Mouse (Mus musculus) myocyte (in vitro differentiated cells): ENCODE measurements around the gene Nudt2. TPM values are rescaled to one million over a fixed set of nuclear protein-coding genes. Genes with fewer than 3 reads are reported as not detected.

Experiments used
- H3K27me3 ChIP-seq: one replicate; pipeline ENCODE4 v1.6.1; 2011; ENCODE audit not compliant: control insufficient read depth, insufficient read depth, insufficient read length
- H3K36me3 ChIP-seq: one replicate; pipeline ENCODE4 v1.6.1; 2011; ENCODE audit not compliant: control insufficient read depth, insufficient read depth
- H3K4me2 ChIP-seq: one replicate; pipeline ENCODE4 v1.6.1; 2011; ENCODE audit warnings: low read depth, control low read depth
- H3K4me3 ChIP-seq: one replicate; pipeline ENCODE4 v1.5.1; 2011; ENCODE audit warnings: mild to moderate bottlenecking, control low read depth, moderate library complexity
- H3K79me2 ChIP-seq: one replicate; pipeline ENCODE4 v1.6.1; 2011; ENCODE audit not compliant: control insufficient read depth, insufficient read depth
- H3ac ChIP-seq: one replicate; pipeline ENCODE4 v1.6.1; 2011; ENCODE audit not compliant: control insufficient read depth, insufficient read length
- CEBPB ChIP-seq: IDR thresholded peaks from 2 replicates; pipeline ENCODE4 v1.6.1; 2011; ENCODE audit warnings: mild to moderate bottlenecking, moderate library complexity; ENCODE audit not compliant: poor library complexity, insufficient read depth, severe bottlenecking
- E2F4 ChIP-seq: IDR thresholded peaks from one replicate; pipeline ENCODE4 v1.6.1; 2011; ENCODE audit warnings: mild to moderate bottlenecking, control low read depth, moderate library complexity; ENCODE audit not compliant: insufficient read depth
- MAX ChIP-seq: IDR thresholded peaks from one replicate; pipeline ENCODE4 v1.6.1; 2011; ENCODE audit warnings: low read depth, mild to moderate bottlenecking, control low read depth
- MYOD1 ChIP-seq, 3 experiments: IDR thresholded peaks; one replicate each; pipeline ENCODE4 v1.6.1; 2011; ENCODE audit warnings: control low read depth in 2 of 3, low read depth in 2 of 3, mild to moderate bottlenecking in 2 of 3, moderate library complexity in 1 of 3; ENCODE audit not compliant: insufficient read length in 2 of 3, control insufficient read depth in 1 of 3
- MYOG ChIP-seq, 3 experiments: IDR thresholded peaks; one replicate each; pipeline ENCODE4 v1.6.1; 2011; ENCODE audit warnings: control low read depth in 2 of 3, low read depth in 2 of 3, mild to moderate bottlenecking in 2 of 3; ENCODE audit not compliant: insufficient read length in 2 of 3, control insufficient read depth in 1 of 3, insufficient read depth in 1 of 3
- POLR2A ChIP-seq: IDR thresholded peaks from one replicate; pipeline ENCODE4 v1.6.1; 2011; ENCODE audit warnings: low read depth, mild to moderate bottlenecking, control low read depth, moderate library complexity; ENCODE audit not compliant: insufficient read length
- POLR2AphosphoS2 ChIP-seq: IDR thresholded peaks from one replicate; pipeline ENCODE4 v1.6.1; 2011; ENCODE audit warnings: low read depth, control low read depth; ENCODE audit not compliant: insufficient read length
- REST ChIP-seq: IDR thresholded peaks from one replicate; pipeline ENCODE4 v1.6.1; 2011; ENCODE audit warnings: mild to moderate bottlenecking, control low read depth, moderate library complexity; ENCODE audit not compliant: insufficient read depth, insufficient read length
- SRF ChIP-seq: IDR thresholded peaks from one replicate; pipeline ENCODE4 v1.6.1; 2011; ENCODE audit warnings: low read depth; ENCODE audit not compliant: control insufficient read depth, insufficient read length
- TCF12 ChIP-seq: IDR thresholded peaks from one replicate; pipeline ENCODE4 v1.6.1; 2011; ENCODE audit warnings: mild to moderate bottlenecking, control low read depth; ENCODE audit not compliant: poor library complexity, insufficient read depth, severe bottlenecking
- TCF3 ChIP-seq: IDR thresholded peaks from one replicate; pipeline ENCODE4 v1.6.1; 2011; ENCODE audit warnings: low read depth, control low read depth; ENCODE audit not compliant: insufficient read length
- USF1 ChIP-seq: IDR thresholded peaks from one replicate; pipeline ENCODE4 v1.6.1; 2011; ENCODE audit warnings: low read depth, mild to moderate bottlenecking, control low read depth, moderate library complexity
- polyA plus RNA-seq: library from polyadenylated mRNA; unstranded; fragments of >200 nt; fragmentation: generic; extraction: Trizol; gene quantifications from one replicate; pipeline ENCODE4 v1.2.1, GENCODE M21; 2012; ENCODE audit warnings: missing spikeins

Nudt2 gene
- polyA plus RNA-seq, 1 experiment = 36.9 TPM

DNA sequence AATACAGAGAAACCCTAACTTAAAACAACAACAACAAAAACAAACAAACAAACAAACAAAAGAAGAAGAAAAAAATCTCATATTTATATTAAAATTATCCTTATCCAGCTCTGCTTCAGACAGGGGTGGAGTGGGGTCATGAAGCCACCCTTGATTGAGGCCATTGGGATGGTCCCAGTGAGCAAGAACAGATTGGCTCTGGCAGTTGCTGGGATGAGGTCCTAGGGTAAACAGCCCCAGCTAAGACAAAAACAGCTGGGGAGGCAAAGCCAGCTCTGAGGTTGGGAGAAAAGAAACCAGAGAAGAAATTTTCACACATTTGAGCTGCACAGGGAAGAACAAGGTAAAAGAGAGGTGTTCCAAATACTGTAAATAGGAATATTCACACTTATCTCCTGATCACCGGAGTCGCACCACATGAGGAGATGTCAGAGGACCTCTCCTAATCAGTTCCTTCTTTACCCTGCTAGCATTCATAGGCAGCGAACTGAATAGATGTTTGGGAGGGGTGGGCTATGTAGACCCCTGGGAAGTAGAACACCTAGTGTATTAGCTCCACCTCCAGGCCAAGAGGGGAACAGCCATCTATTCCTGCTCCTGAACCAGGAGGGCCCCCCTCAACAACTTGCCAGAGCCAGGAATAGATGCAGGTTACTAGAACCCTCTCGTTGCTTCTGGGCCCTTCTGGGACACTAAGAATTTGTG, 14.0 kb downstream of the Nudt2 start:
- no peaks in the 10 kb centered on the region for H3K27me3 ChIP-seq
- TF ChIP-seq TCF12 (no peak), USF1 (no peak), MYOG (IDR thresholded peaks at IDR 0.05; ENCODE audit: control insufficient read depth in 1 of 3, insufficient read depth in 1 of 3, insufficient read length in 2 of 3, low read depth in 2 of 3) (no peak), CEBPB (no peak), TCF3 (no peak), POLR2A (no peak), REST (no peak), POLR2AphosphoS2 (no peak), MAX (no peak), E2F4 (no peak), MYOD1 (IDR thresholded peaks at IDR 0.05; ENCODE audit: control insufficient read depth in 1 of 3, insufficient read length in 2 of 3, low read depth in 2 of 3) (no peak), SRF (no peak)
- H3K79me2 ChIP-seq = no peaks in the 10 kb centered on the region
- H3ac ChIP-seq = no peak overlapping the region
- no peak overlapping the region for H3K4me3 ChIP-seq
- H3K36me3 ChIP-seq = no peaks in the 10 kb centered on the region
- no peak overlapping the region for H3K4me2 ChIP-seq

DNA sequence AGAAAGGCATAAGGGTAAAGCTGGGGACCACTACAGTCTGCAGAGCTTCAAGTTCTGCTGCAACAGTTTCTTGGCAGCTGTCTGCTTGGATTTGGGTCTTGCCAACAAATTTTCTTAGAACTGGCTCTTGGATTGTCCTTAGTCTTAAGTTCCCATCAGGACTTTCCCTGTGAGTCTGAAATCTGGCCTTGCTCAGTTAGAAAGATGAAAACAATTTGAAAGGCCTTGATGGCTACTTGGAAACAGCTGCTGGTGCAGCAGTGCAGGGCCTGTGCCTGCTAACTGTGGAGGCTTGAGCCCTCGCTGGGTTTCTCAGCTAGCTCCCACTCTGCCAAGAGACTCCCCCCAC, 14.5 kb downstream of the Nudt2 start:
- Histone ChIP-seq H3K36me3 (no peaks in the 10 kb centered on the region), H3K4me2 (no peak overlapping the region), H3K27me3 (no peaks in the 10 kb centered on the region), H3K79me2 (no peaks in the 10 kb centered on the region), H3K4me3 (no peak overlapping the region), H3ac (no peak overlapping the region)
- TF ChIP-seq POLR2AphosphoS2 (no peak), CEBPB (no peak), TCF12 (no peak), REST (no peak), TCF3 (no peak), SRF (no peak), MYOG (IDR thresholded peaks at IDR 0.05; ENCODE audit: control insufficient read depth in 1 of 3, insufficient read depth in 1 of 3, insufficient read length in 2 of 3, low read depth in 2 of 3) (no peak), E2F4 (no peak), USF1 (no peak), POLR2A (no peak), MAX (no peak), MYOD1 (IDR thresholded peaks at IDR 0.05; ENCODE audit: control insufficient read depth in 1 of 3, insufficient read length in 2 of 3, low read depth in 2 of 3) (no peak)

DNA sequence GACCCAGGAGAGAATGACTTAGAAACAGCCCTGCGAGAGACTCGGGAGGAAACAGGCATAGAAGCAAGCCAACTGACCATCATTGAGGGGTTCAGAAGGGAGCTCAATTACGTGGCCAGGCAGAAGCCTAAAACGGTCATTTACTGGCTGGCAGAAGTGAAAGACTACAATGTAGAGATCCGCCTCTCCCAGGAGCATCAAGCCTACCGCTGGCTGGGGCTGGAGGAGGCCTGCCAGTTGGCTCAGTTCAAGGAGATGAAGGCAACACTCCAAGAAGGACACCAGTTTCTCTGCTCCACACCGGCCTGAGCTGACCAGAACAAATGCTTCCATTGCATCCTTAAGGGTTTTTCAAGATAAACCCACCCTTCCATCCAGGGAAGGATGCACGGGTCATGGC, 15.3 kb downstream of the Nudt2 start:
- H3K4me2 ChIP-seq = no peak overlapping the region
- H3K4me3 ChIP-seq = no peak overlapping the region
- no peak for TF ChIP-seq MYOG (IDR thresholded peaks at IDR 0.05; ENCODE audit: control insufficient read depth in 1 of 3, insufficient read depth in 1 of 3, insufficient read length in 2 of 3, low read depth in 2 of 3)
- TF ChIP-seq TCF12 = no peak
- no peak for TF ChIP-seq POLR2AphosphoS2
- TF ChIP-seq USF1 = no peak
- no peak for TF ChIP-seq CEBPB
- no peak for TF ChIP-seq MYOD1 (IDR thresholded peaks at IDR 0.05; ENCODE audit: control insufficient read depth in 1 of 3, insufficient read length in 2 of 3, low read depth in 2 of 3)
- TF ChIP-seq E2F4 = no peak
- no peak for TF ChIP-seq SRF
- TF ChIP-seq POLR2A = no peak
- TF ChIP-seq TCF3 = no peak
- TF ChIP-seq MAX = no peak
- no peak for TF ChIP-seq REST
- H3K27me3 ChIP-seq = no peaks in the 10 kb centered on the region
- H3K79me2 ChIP-seq = no peaks in the 10 kb centered on the region
- no peak overlapping the region for H3ac ChIP-seq
- no peaks in the 10 kb centered on the region for H3K36me3 ChIP-seq

DNA sequence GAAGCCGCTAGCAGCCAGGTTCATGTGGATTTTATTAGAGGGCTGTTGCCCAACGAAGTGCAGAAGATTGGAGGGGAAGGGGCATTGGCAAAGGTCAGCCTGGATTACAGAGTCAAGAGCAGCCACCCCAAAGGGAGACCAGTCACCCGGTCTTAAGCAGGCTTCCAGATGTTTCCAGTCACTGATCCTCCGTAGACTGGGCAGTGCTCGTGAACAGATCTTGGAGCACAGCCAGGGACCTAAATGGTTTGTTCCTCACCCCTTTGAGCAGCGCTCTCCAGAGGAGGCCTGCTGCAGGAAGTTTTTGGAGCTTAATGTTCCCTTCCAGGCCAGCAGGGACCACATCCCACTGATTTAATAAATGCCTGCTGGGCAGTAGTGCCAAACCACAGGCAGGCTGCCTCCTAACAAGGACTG, 16.7 kb downstream of the Nudt2 start:
- no peak for TF ChIP-seq TCF12
- TF ChIP-seq MYOG (IDR thresholded peaks at IDR 0.05; ENCODE audit: control insufficient read depth in 1 of 3, insufficient read depth in 1 of 3, insufficient read length in 2 of 3, low read depth in 2 of 3) = no peak
- TF ChIP-seq USF1 = no peak
- Histone ChIP-seq H3ac (no peak overlapping the region), H3K27me3 (no peaks in the 10 kb centered on the region), H3K4me3 (no peak overlapping the region), H3K36me3 (no peaks in the 10 kb centered on the region), H3K4me2 (no peak overlapping the region), H3K79me2 (no peaks in the 10 kb centered on the region)
